Mouse (Mus musculus): ENCODE measurements around the gene Nacad.

DNA sequence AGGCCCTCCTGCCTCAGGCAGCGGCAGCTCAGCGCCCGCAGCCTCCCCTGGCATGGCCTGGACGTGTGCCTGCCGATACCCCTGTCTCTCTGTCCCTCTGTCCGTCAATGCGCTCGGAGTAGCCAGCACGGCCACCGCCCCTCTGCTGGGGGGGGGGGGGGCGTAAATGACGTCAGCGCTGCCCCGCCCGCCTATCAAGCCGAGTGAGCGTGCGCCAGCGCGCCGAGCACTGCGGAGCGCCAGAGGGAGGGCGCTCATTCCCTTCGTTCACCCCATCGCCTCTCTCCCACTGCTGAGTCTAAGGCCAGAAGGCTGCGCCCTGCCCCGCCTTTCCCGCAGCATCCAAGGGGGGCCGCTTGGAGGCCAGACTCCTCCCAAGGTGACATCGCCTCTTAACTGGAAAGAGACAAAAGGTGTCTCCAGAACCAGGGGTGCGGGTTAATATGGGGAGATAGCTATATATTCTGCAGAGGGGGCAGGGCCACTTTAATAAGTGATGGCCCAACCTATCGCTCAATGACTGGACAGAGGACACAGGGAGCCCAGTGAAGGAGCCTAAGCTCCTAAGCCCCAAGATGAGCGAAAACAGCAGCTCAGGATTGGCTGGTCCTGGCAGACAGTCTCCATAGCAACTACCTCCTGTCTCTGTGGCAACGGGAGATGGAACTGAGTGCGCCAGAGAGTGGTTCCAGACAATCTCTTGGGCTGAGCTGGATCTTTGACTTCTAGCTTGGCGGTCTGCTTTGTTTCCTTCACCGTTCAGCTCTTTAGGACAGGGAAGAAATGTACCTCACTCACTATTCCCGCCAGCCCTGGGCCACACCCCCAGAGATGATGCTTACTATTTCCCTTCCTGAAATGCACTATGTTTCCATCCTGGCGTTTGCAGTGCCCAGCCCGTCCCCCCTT, at the start of gene Nacad:
- TF ChIP-seq CTCF (IDR thresholded peaks at IDR 0.05; ENCODE audit: extremely low read depth, insufficient read length, insufficient replicate concordance, low read depth, low read length) = no peak
- TF ChIP-seq POLR2A (IDR thresholded peaks at IDR 0.05; ENCODE audit: low read depth, low read length) = no peak
